ENCODE assay signal across 8 mouse cellular contexts in the genomic region with DNA sequence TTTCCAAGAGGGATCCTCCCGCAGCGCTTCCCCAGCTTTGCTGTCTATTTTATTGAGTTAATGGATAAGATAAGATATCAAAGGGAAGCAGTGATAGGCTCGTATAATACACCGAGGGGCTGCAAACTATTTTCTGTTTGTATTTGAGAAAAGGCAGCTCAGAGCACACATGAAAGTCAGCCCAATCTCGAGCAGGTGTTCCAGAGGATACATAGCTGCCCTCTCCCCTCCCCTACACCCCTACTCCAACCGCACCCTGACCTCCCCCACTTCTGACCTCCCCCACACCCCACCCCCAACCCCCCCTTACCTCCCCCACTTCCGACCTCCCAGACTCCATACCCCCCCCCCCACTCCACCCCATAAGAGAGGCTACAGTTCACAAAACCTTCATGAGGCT.
A peak's percentile ranks its signal among the peaks of the same experiment; 100 is the strongest.
DNase-seq lines count a peak whose midpoint lies in the region; ATAC-seq lines count a peak whose summit lies in the region.

No protein-coding gene starts in this region.

- peak overlapping the region; percentile 66 for H3K4me2 ChIP-seq in heart, embryonic 15.5 days
- peak overlapping the region; percentile 57 for H3K4me2 ChIP-seq in embryonic facial prominence, embryonic 14.5 days (ENCODE audit: low read depth, low read length)
- peak overlapping the region; percentile 72 for H3K4me2 ChIP-seq in hindbrain, embryonic 16.5 days (ENCODE audit: low read length)
- H3K4me2 ChIP-seq in midbrain, embryonic 16.5 days (ENCODE audit: low read length), result peak overlapping the region; percentile 66

- peaks cover 12% of the 10 kb centered on the region for H3K4me1 ChIP-seq in heart, embryonic 15.5 days (replicated peaks)
- H3K4me1 ChIP-seq in embryonic facial prominence, embryonic 14.5 days (ENCODE audit: control insufficient read depth, insufficient read depth, low read length), result peaks cover 6% of the 10 kb centered on the region; the same call in 1 of the 2 replicates
- peaks cover 8% of the 10 kb centered on the region for H3K4me1 ChIP-seq in hindbrain, embryonic 16.5 days (ENCODE audit: control insufficient read depth, insufficient read depth, low read depth, low read length)
- peaks cover 10% of the 10 kb centered on the region for H3K4me1 ChIP-seq in midbrain, embryonic 16.5 days (ENCODE audit: control insufficient read depth, insufficient read depth, low read length)

- no peak for DNase-seq in heart, postnatal 25 days (ENCODE audit: low spot score)
- no peak for DNase-seq in embryonic facial prominence, embryonic 14.5 days (ENCODE audit: low spot score)
- DNase-seq in gastrocnemius, postnatal 4 days (ENCODE audit: low spot score in 2 of 2), result no peak
- DNase-seq in adipocyte (ENCODE audit: low spot score), result no peak
- no peak for DNase-seq in layer of hippocampus, postnatal 25 days (ENCODE audit: extremely low spot score in 1 of 2, low spot score in 1 of 2)

- no peak for ATAC-seq in heart, embryonic 15.5 days (replicated peaks; ENCODE audit: insufficient number of reproducible peaks, insufficient read depth, low FRiP score, low read depth)
- 0 out of 2 replicates have a peak, but pooled peaks have one; percentile 37 for ATAC-seq in embryonic facial prominence, embryonic 14.5 days (ENCODE audit: low read depth)
- no peak for ATAC-seq in hindbrain, embryonic 16.5 days
- ATAC-seq in midbrain, embryonic 16.5 days, result 0 out of 2 replicates have a peak, but pooled peaks have one; percentile 36

- 5% methylated on average over 7 of the region's 7 CpGs for WGBS in heart, embryonic 15.5 days
- WGBS in embryonic facial prominence, embryonic 14.5 days, result 17% methylated on average over 7 of the region's 7 CpGs
- WGBS in hindbrain, embryonic 16.5 days, result 8% methylated on average over 7 of the region's 7 CpGs
- WGBS in midbrain, embryonic 16.5 days, result 4% methylated on average over 7 of the region's 7 CpGs

- no peaks in the 10 kb centered on the region for H3K27me3 ChIP-seq in heart, embryonic 15.5 days
- H3K27me3 ChIP-seq in embryonic facial prominence, embryonic 14.5 days (replicated peaks; ENCODE audit: control insufficient read depth, insufficient read depth, low read length), result peaks cover 6% of the 10 kb centered on the region; the same call in 1 of the 2 replicates
- H3K27me3 ChIP-seq in hindbrain, embryonic 16.5 days (replicated peaks; ENCODE audit: control insufficient read depth, insufficient read depth, low read length), result no peaks in the 10 kb centered on the region
- no peaks in the 10 kb centered on the region; the same call in 1 of the 2 replicates for H3K27me3 ChIP-seq in midbrain, embryonic 16.5 days (ENCODE audit: control insufficient read depth, insufficient read depth, low read depth, low read length)

- intact Hi-C loops in heart, postnatal 25 days (cut with DNase I), result loop anchor here (10.0 kb wide), 1 partner anchor 615 kb away; no protein-coding TSS in a partner anchor

- no peaks in the 10 kb centered on the region for H3K9me3 ChIP-seq in heart, embryonic 15.5 days (replicated peaks)
- no peaks in the 10 kb centered on the region for H3K9me3 ChIP-seq in embryonic facial prominence, embryonic 14.5 days (ENCODE audit: control insufficient read depth, low read length)
- peaks cover 7% of the 10 kb centered on the region for H3K9me3 ChIP-seq in hindbrain, embryonic 16.5 days (ENCODE audit: control insufficient read depth, low read length)
- 0 out of 2 replicates have a peak, but pooled peaks cover 3% of the 10 kb centered on the region for H3K9me3 ChIP-seq in midbrain, embryonic 16.5 days (replicated peaks; ENCODE audit: control insufficient read depth, low read length, poor library complexity, severe bottlenecking)

- peak overlapping the region; percentile 38; the same call in 1 of the 2 replicates for H3K4me3 ChIP-seq in heart, embryonic 15.5 days
- peak overlapping the region; percentile 30 for H3K4me3 ChIP-seq in embryonic facial prominence, embryonic 14.5 days (ENCODE audit: low read depth, low read length)
- peak overlapping the region; percentile 45 for H3K4me3 ChIP-seq in hindbrain, embryonic 16.5 days (ENCODE audit: low read length)
- peak overlapping the region; percentile 45 for H3K4me3 ChIP-seq in midbrain, embryonic 16.5 days (ENCODE audit: low read depth, low read length)

- 0 out of 2 replicates have a peak overlapping the region, but pooled peaks have one; percentile 6 for H3K9ac ChIP-seq in heart, embryonic 15.5 days
- no peak overlapping the region; the same call in 1 of the 2 replicates for H3K9ac ChIP-seq in embryonic facial prominence, embryonic 14.5 days (ENCODE audit: low read depth, low read length)
- peak overlapping the region; percentile 58 for H3K9ac ChIP-seq in hindbrain, embryonic 16.5 days (ENCODE audit: low read depth, low read length)
- H3K9ac ChIP-seq in midbrain, embryonic 16.5 days (ENCODE audit: low read depth, low read length), result peak overlapping the region; percentile 55

- H3K27ac ChIP-seq in heart, embryonic 15.5 days, result no peak overlapping the region
- no peak overlapping the region for H3K27ac ChIP-seq in embryonic facial prominence, embryonic 14.5 days (replicated peaks; ENCODE audit: low read depth, low read length)
- H3K27ac ChIP-seq in hindbrain, embryonic 16.5 days (ENCODE audit: low read depth, low read length), result peak overlapping the region; percentile 80
- peak overlapping the region; percentile 82 for H3K27ac ChIP-seq in midbrain, embryonic 16.5 days (ENCODE audit: low read length)

- H3K36me3 ChIP-seq in heart, embryonic 15.5 days, result no peaks in the 10 kb centered on the region
- H3K36me3 ChIP-seq in embryonic facial prominence, embryonic 14.5 days (ENCODE audit: control insufficient read depth, insufficient read depth, low read length), result no peaks in the 10 kb centered on the region
- H3K36me3 ChIP-seq in hindbrain, embryonic 16.5 days (ENCODE audit: control insufficient read depth, insufficient read depth, low read length), result no peaks in the 10 kb centered on the region
- peaks cover 4% of the 10 kb centered on the region for H3K36me3 ChIP-seq in midbrain, embryonic 16.5 days (ENCODE audit: control insufficient read depth, insufficient read depth, low read length)

Comparison
In these comparisons a context has a peak if more than half of its experiments do, and no peak if none do; other contexts are left out.
1. ATAC-seq: peak in embryonic facial prominence, embryonic 14.5 days (single experiment) and midbrain, embryonic 16.5 days (single experiment); none in heart, embryonic 15.5 days (single experiment) and hindbrain, embryonic 16.5 days (single experiment).
2. H3K27ac ChIP-seq: peak in hindbrain, embryonic 16.5 days (single experiment) and midbrain, embryonic 16.5 days (single experiment); none in heart, embryonic 15.5 days (single experiment) and embryonic facial prominence, embryonic 14.5 days (single experiment).
3. Peak in every context shown above with its lines, with median percentiles within 50 percentile points of each other: H3K4me2 ChIP-seq and H3K4me3 ChIP-seq.